Mouse (Mus musculus) CH12.LX (cell line): ENCODE measurements around the gene Plcl2.

ENCODE experiments used
- CTCF ChIP-seq, 2 experiments: IDR thresholded peaks in 1 of 2; conservative IDR thresholded peaks in 1 of 2; 2 replicates each; pipeline ENCODE4 v1.5.1; 2011 to 2012; ENCODE audit warnings: low read depth in 2 of 2, low read length in 2 of 2, improper control_type of control experiment in 1 of 2, inconsistent platforms in 1 of 2, mild to moderate bottlenecking in 1 of 2, moderate library complexity in 1 of 2
- EP300 ChIP-seq: IDR thresholded peaks from 2 replicates; pipeline ENCODE4 v1.6.1; 2011; ENCODE audit warnings: low read length, improper control_type of control experiment
- ETS1 ChIP-seq: conservative IDR thresholded peaks from 2 replicates; pipeline ENCODE4 v1.6.1; 2012; ENCODE audit warnings: low read depth, mild to moderate bottlenecking, inconsistent platforms, low read length, improper control_type of control experiment, moderate library complexity
- MAFK ChIP-seq: IDR thresholded peaks from 2 replicates; pipeline ENCODE4 v1.6.1; 2011; ENCODE audit warnings: low read length, improper control_type of control experiment; ENCODE audit not compliant: insufficient replicate concordance
- NELFE ChIP-seq: IDR thresholded peaks from 2 replicates; pipeline ENCODE4 v1.6.1; 2011; ENCODE audit warnings: low read depth, low read length, improper control_type of control experiment
- NRF1 ChIP-seq: IDR thresholded peaks from 2 replicates; pipeline ENCODE4 v1.6.1; 2014; ENCODE audit warnings: low read depth, mild to moderate bottlenecking, inconsistent platforms, low read length, improper control_type of control experiment, moderate library complexity
- POLR2A ChIP-seq: IDR thresholded peaks from 2 replicates; pipeline ENCODE4 v1.6.1; 2011; ENCODE audit warnings: low read depth, mild to moderate bottlenecking, improper control_type of control experiment, low read length
- POLR2AphosphoS2 ChIP-seq: IDR thresholded peaks from 2 replicates; pipeline ENCODE4 v1.6.1; 2011; ENCODE audit warnings: low read depth, low read length, improper control_type of control experiment
- TCF12 ChIP-seq: IDR thresholded peaks from 2 replicates; pipeline ENCODE4 v1.6.1; 2014; ENCODE audit warnings: low read depth, mild to moderate bottlenecking, inconsistent platforms, low read length, improper control_type of control experiment
- ZC3H11A ChIP-seq: IDR thresholded peaks from 2 replicates; pipeline ENCODE4 v1.6.1; 2012; ENCODE audit warnings: low read depth, mild to moderate bottlenecking, inconsistent platforms, low read length, improper control_type of control experiment
- ZKSCAN1 ChIP-seq: IDR thresholded peaks from 2 replicates; pipeline ENCODE4 v1.6.1; 2012; ENCODE audit warnings: low read depth, inconsistent platforms, low read length, improper control_type of control experiment, borderline replicate concordance
- ZNF384 ChIP-seq: IDR thresholded peaks from 2 replicates; pipeline ENCODE4 v1.6.1; 2012; ENCODE audit warnings: low read depth, low read length, improper control_type of control experiment, inconsistent platforms

- TF ChIP-seq POLR2A (no peak), CTCF (conservative IDR thresholded peaks at IDR 0.05 in 1 of 2, IDR thresholded peaks at IDR 0.05 in 1 of 2; ENCODE audit: low read depth in 2 of 2, low read length in 2 of 2) (no peak), POLR2AphosphoS2 (no peak), ETS1 (no peak), EP300 (no peak), ZKSCAN1 (no peak), MAFK (no peak), ZNF384 (no peak), ZC3H11A (no peak), NRF1 (no peak), TCF12 (no peak), NELFE (no peak)
These were observed 111.8 kb downstream of the Plcl2 start for GRCm38 (mm10) chr17:50620794-50621537.
